Mouse (Mus musculus) spleen, adult 2 months (tissue): ENCODE data around the gene Gm48552.

Experiments used
- CTCF ChIP-seq: fragments of 200-500 bp; IDR thresholded peaks from 2 replicates; pipeline ENCODE4 v1.5.1; 2011; ENCODE audit warnings: mild to moderate bottlenecking, inconsistent platforms; ENCODE audit not compliant: insufficient read depth, insufficient read length, insufficient replicate concordance; ENCODE audit errors: extremely low read depth
- POLR2A ChIP-seq: fragments of 200-500 bp; IDR thresholded peaks from 2 replicates; pipeline ENCODE4 v1.6.1; 2011; ENCODE audit warnings: low read depth, low read length, inconsistent platforms

GRCm38 (mm10) chr10:81385603-81386306 is 3.0 kb upstream of the Gm48552 start:
- TF ChIP-seq CTCF (no peak), POLR2A (no peak)
